Mouse (Mus musculus) T-helper 17 cell (primary cell): ENCODE data around the gene Tmem132b.

ENCODE experiments used
- in situ Hi-C, 2 experiments: fragments of 300-600 bp; cut with MboI, MseI; formaldehyde crosslinking; loops; 1 replicate in 1 of 2; 2 replicates in 1 of 2; pipeline ENCODE4 v1.15.1; 2025; ENCODE audit warnings: high pct_unique_total_duplicates in 2 of 2

Gene Tmem132b

DNA sequence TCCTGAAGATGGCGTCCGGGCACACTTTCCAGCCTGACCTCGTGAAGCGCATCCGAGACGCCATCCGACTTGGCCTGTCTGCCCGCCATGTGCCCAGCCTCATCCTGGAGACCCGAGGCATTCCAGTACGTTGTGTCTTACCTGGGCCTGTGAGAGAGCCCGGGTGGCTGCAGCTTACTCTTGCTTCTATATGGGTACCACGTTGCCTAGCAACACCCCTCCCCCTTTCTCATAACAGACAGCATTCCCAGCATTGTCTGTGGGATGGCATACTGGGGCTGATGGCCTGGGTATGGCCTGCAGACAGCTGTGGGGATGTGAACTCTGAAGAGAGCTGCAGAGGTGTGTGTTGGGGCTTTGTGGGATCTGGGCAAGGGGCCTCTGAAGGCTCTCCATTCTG is 16.6 kb upstream of the Tmem132b start:
- in situ Hi-C loops, result no loop called here

DNA sequence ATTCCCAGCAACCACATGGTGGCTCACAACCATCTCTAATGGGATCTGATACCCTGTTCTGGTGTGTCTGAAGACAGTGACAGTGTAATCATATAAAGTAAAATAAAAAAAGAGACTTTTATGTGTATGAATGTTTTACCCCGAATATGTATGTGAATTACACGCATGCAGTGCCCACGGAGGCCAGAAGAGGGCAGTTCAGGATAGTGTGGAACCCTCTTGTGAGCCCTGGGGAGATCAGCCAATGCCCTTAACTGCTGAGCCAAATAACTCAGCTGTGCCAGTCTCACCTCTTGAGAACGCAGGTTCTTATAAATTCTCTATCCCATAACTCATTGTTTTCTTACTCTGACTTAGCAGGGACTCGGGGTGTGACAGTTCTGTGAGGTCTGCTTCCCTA is 12.9 kb upstream of the Tmem132b start:
- in situ Hi-C loops, result no loop called here

DNA sequence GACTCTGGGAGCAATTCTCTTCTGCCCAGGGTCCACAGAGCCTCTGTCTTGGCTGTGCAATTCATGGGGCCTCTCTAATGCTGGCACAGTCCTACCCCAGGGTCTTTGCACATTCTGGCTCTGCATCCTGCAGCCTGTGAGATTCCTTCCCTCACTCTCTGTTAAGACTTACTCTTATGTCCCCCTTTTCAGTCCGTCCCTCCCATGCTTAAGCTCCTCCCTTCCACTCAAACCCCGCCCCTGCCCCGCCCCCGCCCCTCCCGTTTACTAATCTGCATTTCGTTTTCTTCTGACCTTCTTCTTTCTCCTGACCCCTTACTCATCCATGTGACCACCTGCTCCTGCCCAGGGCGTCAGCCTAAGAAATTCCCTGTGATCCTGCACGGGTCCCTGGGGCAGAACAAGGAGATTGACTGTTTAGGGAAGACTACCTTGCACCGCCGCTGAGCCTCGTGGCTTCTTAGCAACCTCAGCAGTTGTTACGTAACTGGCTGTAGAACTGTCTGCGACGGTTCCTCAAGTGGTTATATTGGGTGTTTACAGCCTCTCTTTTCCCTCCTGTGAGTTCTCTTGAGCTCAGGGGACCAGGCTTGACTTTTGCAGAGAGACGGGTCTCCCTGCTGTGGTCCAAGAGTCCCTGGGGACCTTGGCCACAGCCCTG is 10.5 kb upstream of the Tmem132b start:
- in situ Hi-C loops, result no loop called here

DNA sequence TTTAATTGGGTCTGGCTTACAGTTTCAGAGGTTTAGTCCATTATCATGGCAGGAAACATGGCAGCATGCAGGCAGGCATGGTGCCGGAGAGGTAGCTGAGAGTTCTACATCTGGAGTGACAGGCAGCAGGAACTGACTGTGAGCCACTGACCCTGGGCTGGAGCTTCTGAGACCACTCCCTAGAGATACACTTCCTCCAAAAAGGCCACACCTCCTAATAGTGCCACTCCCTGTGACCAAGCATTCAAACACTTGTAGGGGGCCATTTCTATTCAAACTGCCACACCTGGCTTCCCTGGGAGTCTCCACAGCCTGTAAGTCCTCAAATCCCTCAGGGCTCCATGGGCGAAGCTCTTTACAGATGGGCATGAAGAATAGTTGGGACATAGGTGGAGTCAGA is 8.2 kb upstream of the Tmem132b start:
- in situ Hi-C loops, result no loop called here

DNA sequence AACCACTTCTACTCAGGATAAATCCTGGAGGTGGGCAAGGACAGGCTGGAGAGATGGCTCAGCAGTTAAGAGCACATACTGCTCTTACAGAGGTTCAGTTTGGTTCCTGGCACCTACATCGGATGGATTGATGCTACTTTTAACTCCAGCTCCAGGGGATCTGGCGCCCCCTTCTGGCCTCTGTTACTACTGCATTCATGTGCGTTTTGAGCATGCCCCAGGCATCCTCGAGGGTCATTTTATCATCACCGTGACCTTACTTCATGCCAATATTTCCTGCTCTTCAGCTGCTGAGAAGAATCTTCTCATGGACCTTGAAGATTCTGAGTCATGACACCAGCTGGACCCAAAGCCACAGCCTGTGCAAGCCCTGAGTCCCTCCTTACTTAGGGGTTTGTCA is 6.1 kb upstream of the Tmem132b start:
- in situ Hi-C loops, result no loop called here

DNA sequence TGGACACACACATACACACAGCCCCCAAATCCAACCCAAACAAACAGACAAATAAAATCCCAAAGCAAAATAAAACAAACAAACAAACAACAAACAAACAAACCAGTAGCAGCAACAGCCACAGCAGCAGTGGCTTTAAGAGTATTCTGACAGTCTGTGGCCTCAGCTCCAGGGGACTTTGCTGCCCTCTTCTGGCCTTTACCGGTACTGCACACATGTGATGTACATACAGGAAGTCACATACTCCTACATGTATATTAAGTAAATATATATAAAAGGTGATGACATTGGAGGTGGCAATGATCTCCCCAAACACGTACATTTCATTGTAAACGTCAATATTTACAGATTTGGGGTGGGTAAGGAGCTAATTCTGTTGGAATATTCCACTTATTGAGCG is 5.1 kb upstream of the Tmem132b start:
- in situ Hi-C loops, result no loop called here

DNA sequence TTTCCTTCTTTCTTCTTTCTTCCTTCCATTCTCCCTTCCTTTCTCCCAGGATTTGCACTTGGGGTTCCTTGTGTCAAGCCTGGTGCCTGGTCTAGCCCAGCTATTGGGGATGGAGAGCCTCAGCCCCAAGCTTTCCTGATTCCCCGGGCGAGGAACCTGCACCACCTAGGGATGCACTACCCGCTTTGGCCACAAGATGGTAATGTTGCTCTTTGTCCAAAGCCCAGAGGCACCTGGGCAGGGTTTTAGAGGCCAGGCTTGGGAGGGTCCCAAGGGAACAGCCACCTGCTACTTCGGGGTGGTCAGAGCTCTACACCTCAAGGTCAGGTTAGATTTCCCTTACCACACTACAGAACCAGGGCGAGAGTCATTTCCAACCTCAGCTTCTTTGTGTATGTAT is 2.5 kb upstream of the Tmem132b start:
- in situ Hi-C loops, result no loop called here

DNA sequence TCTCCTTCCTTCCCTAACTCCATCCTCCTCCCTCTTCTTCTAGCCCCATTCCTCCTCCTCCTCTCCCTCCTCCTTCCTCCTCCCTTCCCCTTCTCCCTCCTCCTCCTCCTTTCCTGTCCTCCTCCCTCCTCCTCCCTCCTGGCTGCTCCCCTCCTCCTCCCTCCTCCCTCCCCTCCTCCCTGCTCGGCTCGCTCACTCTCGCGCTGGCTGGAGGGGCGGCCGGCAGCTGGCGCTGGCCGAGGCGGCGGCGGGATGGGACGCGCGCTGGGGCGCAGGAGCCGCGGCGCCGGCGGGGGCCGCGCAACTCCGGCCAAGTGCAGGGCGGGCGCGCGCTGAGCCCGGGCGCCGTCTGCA is 594 bp downstream of the Tmem132b start:
- in situ Hi-C loops, result loop anchor here in 1 of 2 experiments (10.0 kb wide), 1 partner anchor 433 kb away; no protein-coding TSS in a partner anchor

DNA sequence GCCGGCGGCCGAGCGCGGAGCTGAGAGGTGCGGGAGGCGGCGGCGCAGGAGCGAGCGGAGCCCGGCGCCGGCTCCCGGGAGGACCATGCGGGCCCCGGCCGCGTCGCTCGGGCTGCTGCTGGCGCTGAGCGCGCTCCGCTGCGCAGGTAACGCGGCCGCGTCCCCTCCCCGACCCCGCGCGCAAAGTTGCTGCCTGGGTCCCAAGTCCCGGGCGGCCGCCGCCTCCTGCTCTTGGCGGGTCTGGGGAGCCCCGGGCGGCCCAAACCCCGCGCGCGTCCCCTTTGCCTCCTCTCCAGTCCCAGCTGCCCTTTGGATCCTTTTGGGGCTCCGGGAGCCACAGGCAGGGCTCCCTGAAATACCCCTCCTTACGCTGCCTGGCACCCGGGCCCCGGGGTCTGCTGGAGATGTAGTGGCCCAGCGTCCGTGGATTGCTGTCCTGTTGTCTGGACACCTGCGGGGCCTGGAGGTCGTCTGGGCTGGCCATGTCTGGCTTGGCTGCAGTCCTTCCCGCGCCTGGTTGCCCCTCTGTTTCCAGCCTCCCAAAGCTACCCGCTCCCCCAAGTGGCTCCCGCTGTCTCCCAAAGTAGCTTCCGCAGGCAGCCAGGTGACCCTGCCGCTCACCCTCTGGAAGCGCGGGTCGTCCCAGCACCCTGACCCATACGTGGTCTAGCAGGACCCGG is 1.1 kb downstream of the Tmem132b start:
- in situ Hi-C loops, result loop anchor here in 1 of 2 experiments (10.0 kb wide), 1 partner anchor 432 kb away; no protein-coding TSS in a partner anchor

DNA sequence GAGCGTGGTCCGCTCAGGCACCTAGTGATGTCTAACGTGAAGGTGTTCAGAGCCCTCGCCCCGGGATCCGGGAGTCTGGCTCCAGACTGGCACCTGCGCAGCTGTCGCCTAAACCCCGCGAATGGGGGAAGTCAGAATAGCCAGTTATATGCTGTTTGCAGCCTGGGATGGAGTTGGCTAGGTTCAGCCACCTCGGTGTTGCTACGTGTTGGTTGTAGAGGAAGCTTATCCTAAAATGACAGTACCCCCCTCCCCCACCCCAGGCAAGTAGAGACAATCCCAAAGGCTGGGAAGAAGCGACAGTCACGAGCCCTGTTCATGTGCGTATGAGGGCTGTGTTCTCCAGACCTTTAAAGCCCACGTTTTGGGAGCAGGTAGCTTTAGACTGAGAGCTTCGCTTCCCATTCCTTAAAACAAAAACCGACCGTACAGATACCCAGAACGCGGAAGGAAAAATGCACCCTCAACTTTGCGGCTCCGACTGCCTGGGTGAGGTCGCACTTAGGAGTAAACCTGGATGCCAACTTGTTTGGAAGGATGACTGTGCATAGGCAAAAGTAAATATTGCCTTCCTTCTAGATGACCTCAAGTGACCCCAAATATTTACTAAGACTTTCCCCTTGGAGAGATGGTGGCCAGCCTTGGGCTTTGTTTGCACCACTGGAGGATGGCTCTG is 1.8 kb downstream of the Tmem132b start:
- in situ Hi-C loops, result loop anchor here in 1 of 2 experiments (10.0 kb wide), 1 partner anchor 431 kb away; no protein-coding TSS in a partner anchor

DNA sequence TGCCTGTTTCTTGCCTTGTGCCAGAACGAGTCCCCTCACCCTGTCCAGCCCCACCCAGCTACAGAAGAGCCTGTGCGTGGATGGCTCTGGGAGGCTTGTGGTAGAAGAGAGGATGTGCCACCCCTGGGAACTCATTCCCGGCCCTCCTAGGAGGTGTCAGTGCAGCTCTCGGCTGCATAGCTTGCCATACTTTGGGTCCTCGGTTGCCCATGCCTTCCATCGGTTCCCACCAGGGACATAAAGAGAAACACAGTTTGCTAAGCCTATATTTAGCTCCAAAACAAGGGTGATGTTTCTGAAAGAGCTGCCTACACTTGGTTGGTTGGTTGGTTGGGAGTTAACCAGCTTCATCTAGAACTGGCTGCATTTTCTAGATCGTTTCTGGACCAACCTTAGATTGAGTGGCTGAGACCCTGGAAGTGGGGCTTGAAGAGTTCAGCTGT is 2.6 kb downstream of the Tmem132b start:
- in situ Hi-C loops, result loop anchor here in 1 of 2 experiments (10.0 kb wide), 1 partner anchor 431 kb away; no protein-coding TSS in a partner anchor

DNA sequence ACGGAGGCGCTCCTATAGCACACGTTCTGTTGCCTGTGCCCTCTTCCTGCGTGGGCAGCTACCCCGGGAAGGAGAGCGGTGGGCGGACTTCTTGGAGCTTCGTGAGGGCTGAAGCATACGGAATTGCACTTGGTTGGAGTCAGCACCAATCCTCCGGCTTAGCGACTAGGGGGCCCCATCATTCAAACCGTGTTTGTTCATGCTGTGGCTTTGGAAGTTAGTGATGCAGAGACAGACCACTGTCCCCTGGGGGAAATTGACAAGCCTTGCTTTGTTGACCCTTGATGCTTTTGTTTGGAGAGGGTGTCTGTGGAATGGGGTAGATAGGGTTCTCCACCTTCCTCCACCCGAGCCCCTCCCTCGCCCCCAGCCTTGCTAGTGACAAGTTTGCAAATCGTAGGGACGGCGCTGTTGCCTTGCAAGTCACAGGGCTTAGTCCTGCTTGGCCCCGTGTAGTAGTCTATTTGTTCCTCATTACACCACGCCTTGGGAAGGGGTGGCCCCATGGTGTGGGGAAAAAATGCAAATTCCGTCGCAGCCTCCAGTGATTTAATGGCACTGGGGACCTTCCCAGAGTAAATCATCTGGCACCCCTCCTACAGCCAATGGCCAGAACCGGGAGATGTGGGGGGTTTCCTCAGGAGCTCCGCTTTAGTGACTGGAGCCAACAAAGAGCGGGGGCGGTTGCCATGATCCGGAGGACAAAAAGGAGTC is 3.2 kb downstream of the Tmem132b start:
- in situ Hi-C loops, result loop anchor here in 1 of 2 experiments (10.0 kb wide), 1 partner anchor 430 kb away; no protein-coding TSS in a partner anchor

DNA sequence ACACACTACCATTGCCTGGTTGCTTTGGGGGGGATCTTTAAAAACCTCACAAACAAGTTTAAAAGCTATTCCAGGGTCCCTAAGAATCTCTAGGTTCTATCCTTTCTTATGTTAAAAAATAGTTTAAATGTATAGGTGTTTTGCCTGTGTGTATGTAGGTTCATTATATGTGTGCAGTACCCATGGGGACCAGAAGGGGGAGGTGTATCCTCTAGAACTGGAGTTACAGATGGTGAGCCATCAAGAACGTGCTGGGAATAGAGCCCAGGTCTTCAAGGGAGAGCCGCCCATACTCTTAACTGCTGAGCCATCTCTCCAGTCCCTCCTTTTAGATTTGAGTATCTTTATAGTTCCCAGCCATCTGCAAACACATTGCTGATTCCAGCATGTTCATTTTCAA is 13.5 kb downstream of the Tmem132b start:
- in situ Hi-C loops, result no loop called here

DNA sequence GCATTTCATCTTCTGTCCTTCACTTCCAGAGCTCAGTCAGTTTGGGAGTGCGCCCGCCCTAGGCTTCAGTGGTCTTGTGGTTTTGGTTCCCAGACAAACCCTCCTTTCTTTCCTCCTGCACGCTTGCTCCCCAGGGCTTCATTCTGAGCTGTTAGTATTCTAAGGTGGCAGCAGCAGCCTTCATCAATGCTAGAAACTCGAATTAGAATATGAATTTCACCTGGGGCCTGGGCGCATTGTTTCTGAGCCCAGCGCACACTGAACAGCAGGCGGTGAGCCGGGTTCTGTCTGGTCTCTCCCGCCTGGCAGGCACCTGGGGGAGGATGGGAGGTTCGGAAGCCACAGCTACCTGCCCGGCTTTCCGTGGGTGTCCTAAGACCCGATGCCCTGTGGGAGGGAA is 14.7 kb downstream of the Tmem132b start:
- in situ Hi-C loops, result no loop called here

DNA sequence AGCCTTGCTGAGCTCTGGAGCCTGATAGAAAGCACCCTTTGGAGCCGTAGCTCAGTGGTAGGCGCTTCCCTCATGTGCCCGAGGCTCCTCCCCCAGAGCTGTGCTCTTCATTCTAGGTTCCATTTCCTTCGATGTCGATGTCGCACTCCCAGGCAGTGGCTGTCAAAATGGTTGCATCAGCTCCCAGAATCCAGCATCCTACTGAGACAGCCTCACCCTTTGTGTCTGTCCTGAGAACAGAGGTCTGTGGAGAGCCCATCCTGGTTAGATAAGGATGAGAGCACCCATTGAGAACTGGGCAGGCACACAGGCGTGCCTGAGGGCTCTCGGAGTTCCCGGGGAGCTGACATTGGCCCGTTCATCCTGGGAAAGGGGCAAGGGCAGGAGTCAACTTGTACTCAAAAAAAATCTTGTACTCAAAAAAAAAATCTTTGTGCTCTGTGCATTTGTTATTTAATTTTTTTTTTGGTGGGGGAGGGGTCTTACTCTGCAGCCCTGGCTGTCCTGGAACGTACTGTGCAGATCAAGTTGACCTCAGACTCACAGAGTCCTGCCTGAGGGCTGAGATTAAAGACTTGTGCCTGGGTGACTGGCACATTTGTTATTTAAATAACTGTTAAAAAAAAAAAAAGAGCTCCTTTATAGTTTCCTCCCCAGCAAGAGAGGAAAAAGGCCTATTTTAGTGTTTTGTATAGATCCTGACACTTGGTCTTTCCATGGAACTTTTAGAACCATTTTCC is 18.3 kb downstream of the Tmem132b start:
- in situ Hi-C loops, result no loop called here

DNA sequence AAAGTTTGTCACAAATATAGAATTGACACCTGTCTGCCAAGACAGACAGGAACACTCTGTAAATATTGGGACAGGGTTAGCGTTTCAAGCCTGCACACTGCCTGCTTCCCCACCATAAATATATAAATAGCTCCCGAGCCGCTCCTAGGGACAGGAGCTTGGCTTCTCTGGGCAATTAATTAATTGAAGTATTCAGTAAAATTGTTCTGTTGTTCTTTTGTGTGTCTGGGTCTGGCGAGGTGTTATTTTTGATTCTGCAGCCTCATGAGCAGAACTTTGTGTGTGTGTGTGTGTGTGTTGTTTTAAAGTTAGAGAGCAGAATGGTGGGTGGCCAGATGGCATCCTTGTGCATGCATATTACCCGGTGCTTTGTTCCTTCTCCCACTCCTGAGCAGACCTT is 24.2 kb downstream of the Tmem132b start:
- in situ Hi-C loops, result no loop called here

DNA sequence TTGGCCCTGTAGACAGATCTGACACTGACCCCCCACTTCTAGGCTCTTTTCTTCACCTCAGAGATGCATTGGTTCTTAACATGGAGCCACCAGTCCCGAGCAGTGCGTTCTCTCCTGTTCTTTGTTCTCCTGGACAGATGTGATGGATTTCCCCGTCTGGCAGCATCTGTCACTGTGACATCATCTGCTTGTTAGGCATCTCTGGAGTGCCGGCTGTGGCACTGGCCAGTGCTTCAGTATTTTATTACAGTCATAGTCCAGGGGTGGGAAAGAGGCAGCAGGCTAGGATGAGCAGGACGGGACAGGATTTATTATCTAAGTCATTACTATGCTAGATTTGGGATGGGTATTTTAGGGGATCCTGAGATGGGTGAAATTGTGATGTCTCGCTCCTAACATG is 31.9 kb downstream of the Tmem132b start:
- in situ Hi-C loops, result no loop called here

DNA sequence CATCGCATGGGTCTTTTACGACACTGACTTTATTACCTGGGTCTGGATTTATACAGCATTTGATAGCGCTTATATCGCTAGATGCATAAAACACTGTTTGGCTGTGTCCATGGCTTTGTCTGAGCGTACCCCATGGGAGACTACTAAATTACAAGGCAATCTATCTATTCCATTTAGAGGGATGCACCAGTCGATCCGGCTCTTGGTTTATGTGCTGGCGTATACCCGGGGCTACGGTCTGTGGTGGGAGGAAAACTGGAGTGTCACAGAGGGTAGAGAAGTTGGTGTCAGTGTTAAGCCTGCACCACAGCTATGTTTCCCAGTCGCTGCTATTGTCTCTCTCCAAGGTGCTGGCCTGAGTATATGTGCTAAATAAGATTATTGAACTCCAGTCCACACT is 34.2 kb downstream of the Tmem132b start:
- in situ Hi-C loops, result no loop called here

DNA sequence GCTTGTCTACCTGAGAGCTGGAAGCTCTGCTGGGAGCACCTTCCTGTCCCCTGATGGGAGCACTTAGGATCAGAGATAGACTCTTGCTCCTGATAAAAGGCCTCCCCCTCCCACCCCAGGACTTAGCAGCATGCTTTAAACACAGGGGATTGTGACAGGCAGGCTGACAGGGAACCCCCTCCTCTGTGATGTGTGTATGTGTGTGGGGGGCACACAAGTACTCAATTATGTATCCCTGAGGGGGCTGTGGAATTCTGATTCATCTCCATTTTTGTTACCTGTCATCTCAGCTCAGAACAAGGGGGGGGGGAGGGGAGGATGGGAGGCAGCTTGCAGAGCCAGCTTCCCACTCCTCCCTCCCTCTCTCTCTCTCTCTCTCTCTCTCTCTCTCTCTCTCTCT is 36.9 kb downstream of the Tmem132b start:
- in situ Hi-C loops, result no loop called here

DNA sequence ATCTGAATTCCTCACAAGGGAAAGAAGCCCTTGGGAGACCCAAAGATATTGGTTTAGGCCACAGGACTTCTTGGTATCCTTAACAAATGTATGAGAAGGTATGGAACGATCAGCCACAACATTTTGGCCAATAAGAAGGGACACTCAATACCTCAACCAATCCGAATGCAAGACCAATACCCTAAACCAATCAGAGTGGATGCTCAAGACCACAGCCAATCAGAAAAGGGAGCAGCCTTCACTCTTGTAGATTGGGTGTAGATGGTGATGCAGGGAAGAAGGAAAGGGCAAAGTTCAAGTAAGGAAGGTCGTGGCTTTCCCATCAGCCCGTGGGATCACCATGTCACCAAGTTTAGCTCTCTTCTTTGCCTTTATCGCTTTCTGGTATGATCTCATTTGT is 40.4 kb downstream of the Tmem132b start:
- in situ Hi-C loops, result no loop called here

DNA sequence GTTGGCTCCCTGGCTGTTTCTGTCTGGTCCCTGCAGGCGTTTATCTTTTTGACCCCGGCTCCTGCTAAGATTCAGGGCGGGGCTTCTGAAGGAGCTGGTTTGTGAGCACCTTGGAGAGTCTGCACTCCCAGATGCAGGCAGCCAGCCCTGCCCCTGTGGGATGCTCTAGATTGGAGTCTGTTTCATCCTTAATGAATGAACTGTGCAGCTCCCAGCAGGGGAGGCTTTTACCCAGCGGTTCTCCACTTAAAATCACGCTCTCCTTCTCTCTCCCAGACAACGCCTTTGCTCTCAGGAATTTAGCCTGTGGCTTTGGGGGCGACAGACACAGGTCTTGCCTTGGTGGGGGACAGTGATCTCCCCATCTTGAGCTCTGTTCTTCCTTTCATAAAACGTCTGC is 43.3 kb downstream of the Tmem132b start:
- in situ Hi-C loops, result no loop called here
